Mouse (Mus musculus): Measurements from ENCODE around the gene Npm1.

The Npm1 gene
- long read RNA-seq, experiment 1, transcript Npm1-204 (10 exons, 1,157 nt), result minor isoform, 21 of 323 reads
- long read RNA-seq, experiment 1, transcript Npm1-201 (11 exons, 1,633 nt), result major isoform, 229 of 323 reads
- long read RNA-seq, experiment 1, partial matches to known transcripts, result 58 of 323 reads
- long read RNA-seq, experiment 1, other reads (novel, unspliced or antisense), result 15 of 323 reads
- long read RNA-seq, experiment 2, transcript Npm1-201 (11 exons, 1,633 nt), result major isoform, 235 of 429 reads
- long read RNA-seq, experiment 2, transcript Npm1-204 (10 exons, 1,157 nt), result minor isoform, 22 of 429 reads
- long read RNA-seq, experiment 2, partial matches to known transcripts, result 157 of 429 reads
- long read RNA-seq, experiment 2, other reads (novel, unspliced or antisense), result 14 of 429 reads

DNA sequence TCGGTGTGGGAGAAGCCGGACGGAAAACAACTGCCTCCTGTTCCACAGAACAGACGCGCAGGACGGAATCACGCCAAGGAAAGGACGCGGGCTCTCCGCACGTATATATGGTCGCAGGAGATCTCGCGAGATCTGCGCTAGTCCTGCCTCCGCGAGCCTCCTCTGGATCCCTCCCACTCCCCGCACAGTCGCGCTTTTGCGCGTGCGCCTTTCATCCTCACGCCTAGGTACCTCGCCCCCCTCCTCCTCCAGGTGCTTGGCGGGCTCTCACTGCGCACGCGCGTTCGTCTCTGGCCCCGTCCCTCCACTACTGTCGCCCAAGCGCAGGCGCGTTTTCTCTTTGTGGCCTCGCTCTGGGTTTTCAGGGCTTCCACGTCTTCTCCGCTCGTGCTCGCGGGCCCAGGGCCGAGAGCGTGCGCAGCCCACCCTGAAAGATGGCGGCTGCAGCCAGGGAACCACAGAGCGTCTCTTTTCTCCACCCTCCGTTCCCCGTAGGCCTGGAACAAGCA, at the start of gene Npm1:
Gene Npm1 (minus strand): TSS at position 209 of the 509 bp plus-strand sequence.
- intact Hi-C loops (cut with DNase I), result no loop called here

DNA sequence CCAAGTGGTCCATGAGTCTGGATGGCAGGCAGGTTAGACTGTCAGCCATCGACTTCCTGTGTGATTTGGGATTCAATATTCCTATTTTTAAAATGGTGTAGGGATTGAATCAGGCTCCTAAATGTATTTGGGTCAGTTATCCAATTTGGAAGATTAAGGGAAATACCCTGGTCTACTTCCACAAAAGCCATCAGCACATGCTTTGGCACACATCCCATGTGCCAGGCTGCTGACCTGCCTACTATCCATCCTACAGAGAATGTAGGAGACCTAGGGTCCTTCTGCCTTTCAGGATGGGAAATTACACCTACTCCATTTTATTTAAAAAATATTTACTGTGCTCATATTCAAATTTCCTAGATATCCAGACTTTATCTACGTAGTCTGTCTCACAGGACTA, 44.4 kb upstream of the Npm1 start:
- intact Hi-C loops (cut with DNase I), result no loop called here

DNA sequence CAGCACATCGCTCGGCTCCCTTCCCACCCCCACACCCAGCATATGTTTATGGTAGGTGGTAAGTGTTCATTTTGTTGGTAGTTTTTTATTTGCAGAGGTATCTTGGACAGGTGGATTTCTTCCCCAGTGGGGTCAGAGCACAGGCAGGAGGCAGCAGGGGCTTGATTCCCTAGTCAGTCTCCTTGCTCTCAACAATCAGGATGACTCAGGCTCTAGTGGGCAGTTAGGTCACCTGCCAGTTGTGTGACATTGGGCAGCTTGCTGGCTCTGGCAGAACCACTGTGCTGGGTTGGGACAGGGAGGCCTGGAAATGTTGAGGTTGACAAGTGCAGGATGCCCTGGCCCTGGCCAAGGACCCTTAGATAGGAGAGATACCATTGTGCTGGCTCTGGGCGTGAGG, 42.0 kb upstream of the Npm1 start:
- intact Hi-C loops (cut with DNase I), result no loop called here

DNA sequence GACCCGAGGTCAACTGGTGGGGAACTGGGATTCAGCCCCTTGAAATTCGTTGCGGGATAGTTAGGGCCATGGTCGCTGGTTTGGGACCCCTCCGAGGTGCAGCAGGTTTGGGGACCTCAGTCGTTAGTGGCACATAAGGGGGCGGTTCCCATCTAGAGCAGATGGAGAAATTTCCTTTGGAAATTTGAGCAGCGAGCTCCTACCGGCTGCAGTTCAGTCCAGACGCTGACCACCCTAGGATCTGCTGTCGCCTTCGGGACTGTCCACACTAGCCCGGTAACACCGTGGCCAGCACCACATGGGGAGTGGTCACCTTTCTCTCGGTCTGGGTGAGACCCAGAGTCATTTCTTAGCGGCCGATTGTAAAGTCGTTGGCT, 41.3 kb upstream of the Npm1 start:
- intact Hi-C loops (cut with DNase I), result no loop called here

DNA sequence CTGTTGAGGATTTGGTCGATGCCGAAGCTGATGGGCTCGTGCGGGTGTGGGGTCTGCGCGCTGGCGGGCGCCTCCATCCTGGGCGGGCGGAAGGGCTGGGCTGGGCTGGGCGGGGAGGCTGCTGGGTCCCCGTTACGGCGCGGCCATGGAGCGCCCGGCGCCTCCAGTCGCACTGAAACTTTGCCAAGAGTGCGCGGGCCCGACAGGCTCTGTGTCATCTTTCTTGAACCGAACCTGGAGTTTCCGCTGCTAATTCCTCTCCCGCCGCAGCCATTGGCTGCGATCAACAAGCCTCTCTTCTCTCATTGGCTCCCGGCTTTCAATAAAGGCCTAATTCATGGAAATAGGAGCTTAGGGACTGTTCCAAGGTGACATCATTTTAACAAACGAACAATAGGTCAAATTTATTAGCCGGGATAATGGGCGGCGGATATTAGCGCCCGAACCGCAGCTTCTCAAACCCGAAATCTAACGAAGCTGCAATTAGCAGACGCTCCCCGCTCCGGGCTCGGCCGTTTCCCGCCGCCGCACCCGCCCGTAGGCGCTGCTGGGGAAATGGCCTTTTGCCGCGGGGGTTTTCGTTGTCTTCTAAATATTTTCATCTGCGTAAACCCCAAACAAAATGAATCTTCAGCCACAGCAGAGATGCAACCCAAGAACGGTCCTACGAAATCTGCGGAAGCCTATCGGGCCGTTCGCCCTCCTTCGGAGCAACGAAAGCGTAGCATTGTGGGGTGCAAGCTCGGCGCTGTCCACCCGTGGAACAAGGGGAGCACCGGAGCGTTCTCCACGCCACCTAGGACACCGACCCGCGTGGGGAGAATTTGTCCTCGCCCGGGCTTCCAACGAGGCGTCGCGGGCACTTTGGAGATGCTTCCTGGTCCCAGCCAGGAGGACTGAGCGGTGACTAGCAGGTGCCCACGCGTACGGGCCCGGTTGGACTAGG, 40.6 kb upstream of the Npm1 start, which contains the start of gene Tlx3:
Gene Tlx3 (minus strand): TSS at position 207 of the 946 bp plus-strand sequence.
- intact Hi-C loops (cut with DNase I), result no loop called here

DNA sequence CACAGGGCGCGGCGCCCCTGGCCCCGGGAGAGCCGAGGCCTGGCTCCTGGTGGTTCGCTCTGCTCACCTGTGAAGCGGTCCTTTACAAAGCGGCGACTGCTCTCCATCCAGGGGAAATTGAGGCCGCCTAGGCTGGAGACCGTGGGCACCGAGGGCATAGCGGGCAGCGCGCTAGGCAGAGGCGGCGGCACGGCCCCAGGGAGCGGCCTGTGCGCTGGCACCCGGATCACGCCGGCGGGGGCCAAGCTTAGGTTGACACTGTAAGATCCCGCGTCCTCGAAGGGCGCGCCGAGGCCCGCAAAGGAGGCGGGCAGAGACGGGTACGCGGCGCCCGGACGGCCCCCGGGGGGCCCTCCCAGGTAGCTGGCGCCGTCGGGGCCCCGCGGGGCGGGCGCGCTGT, 40.0 kb upstream of the Npm1 start:
- intact Hi-C loops (cut with DNase I), result no loop called here

DNA sequence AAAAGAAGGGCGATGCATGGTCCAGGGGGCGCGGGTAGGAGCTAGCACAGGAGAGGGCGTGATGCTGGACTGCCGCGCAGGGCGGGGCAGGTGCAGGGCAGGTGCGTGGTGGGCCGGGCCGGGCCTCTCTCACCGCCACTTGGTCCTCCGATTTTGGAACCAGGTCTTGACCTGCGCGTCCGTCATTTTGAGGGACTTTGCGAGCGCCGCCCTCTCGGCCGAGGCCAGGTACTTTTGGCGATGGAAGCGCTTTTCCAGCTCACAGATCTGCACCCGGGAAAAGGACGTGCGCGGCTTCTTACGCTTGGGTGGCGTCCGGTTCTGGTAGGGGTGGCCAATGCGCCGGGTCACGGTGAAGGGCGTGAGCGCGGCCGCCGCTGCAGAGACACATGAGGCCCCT, 39.3 kb upstream of the Npm1 start:
- intact Hi-C loops (cut with DNase I), result no loop called here

DNA sequence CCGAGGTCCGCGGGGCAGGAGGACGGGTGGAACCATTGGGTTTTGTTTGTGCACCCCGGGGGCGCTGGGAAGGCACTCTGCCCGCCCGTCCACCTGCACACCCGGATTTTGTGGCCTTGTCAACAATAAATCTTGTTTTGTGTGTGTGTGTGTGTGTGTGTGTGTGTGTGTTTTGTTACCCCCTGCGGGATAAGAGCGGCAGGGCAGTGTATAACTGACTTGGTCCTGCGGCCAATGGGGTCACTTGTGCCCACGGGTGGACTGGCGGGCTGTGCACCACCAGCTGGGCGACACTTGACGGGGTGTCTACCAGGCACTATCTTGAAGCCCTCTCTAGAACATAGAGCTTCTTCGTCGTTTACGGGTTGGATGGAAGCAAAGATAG, 38.6 kb upstream of the Npm1 start:
- intact Hi-C loops (cut with DNase I), result no loop called here

DNA sequence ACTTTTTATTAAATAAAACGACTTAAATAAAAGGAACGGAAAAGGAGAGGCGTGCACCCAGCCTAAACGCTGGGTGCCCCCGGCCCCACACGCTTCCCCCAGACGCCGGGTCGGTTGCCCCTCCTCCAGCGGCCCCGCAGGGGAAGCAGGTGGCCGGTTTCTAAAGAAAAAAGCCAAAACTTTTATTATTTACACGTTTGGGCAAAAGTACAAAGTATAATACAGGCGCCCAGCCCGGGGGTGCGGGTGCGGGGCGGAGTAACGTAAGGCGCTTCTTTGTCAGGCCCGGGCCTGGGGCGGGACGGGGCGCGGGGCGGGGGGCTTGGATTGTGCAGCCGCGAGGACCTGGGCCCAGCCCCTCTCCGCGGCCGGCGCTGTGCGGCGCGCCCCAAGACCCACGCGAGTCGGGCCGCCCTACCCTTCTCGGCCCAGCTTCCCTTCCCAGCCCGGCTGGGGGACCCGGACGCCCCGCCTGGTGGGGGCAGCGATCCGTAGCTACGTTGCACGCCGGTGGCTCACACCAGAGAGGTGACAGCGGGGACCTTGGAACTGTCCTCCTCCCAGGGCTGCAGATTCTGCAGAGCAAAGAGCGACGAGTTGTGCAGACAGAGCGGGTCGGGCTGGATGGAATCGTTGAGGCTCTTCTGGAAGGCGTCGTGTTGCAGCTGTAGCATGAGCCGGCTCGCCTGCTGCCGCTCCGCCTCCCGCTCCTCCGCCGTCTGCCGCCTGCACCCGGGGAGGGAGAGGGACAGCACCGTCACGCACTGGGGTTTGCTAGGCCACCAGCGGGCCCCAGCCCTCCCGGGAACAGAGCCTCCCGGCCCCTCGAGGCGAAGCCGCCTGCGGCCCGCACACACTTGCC, 38.0 kb upstream of the Npm1 start:
- intact Hi-C loops (cut with DNase I), result no loop called here

DNA sequence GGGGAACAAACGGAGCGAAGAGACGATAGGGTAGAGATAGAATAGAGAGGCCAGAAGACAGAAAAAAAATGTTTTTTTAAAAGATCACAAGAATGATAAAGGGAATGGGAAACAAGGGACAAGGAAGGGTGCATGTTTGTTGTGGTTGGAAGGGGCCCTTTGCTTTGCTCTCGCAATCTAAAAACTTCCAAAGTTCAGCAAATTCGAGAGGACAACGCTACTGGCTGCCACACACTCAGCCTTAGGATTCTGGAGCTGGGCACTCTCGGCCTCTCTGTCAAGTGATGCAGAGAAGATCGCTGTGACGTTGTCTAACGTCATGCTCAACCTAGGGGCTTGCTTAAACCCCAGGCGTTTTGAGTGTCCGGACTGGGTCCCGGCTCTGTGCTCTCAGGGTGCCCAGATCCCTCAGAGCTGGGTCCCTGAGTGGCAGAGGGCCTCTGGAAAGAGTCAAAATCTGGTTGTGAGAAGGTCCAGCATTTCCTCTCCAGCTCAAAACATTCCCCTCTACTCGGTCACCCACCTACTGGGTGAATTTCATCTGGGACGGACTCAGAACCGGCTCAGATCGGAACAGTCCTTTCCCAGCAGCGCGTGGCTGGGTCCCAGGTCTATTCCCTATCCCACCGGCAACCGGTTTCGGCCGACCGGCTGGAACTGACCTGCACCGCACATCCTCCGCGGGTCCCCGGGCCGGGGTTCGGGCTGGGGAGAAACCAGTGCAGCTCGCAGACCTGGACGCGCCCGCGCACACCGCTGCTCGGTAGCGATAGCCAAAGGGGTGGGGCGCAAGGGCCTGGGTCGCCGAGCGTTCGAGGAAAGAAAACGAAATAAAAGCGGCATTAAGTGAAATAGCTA, 37.1 kb upstream of the Npm1 start:
- intact Hi-C loops (cut with DNase I), result no loop called here

DNA sequence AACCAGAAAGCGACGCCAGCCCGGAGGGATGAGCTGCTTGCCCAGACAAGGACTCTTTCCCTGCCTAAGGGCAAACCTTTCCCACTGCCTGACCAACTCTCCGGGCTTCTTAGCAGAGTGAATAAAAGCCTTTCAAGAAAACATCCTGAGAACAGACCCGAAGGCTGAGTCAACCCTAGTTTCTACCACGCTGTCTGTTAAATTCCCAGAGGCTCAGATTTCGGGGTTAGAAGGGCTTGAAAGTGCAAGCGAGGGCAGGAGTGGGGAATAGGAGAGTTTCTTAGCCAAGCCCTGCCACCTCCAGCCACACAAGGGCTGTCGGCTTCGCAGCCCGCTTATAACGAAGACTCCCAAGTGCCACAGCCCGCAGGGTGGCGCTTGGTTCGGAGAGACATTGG, 36.1 kb upstream of the Npm1 start:
- intact Hi-C loops (cut with DNase I), result no loop called here

DNA sequence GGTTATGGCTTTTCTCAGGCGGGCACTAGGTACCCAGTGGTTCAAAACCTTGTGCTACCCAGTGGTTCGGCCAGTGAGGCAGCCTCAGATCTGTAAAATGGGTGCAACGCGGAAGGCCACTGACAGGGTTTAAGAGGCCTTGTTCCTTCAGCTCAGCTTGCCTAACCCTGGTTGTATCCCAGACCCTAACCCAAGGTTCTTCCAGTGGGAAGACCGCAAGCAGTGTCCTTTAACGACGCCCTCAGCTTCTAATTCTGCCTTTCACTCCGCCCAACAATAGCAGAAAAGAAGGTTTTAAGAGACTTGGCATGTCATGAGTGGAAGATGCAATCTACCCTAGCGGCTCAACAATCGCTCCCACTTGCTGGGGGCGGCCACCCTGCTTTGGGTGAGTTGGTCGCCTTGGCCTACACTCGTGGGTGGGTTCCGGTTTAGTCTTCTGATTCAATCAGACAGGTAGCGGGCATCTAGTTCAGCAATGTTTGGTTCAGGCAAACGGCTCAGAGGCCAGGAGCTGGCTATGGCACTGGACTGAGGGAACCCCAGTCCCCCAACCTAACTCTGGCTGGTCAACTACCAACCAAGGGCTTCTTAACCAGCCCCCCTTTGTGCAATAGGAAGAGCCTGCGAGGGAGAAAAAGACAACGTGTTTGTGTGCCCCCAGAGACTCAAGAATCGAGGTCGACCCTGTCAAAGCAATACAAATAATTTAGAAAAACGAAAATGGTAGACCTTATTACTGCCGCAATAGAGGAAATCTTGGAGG, 35.5 kb upstream of the Npm1 start:
- intact Hi-C loops (cut with DNase I), result no loop called here

DNA sequence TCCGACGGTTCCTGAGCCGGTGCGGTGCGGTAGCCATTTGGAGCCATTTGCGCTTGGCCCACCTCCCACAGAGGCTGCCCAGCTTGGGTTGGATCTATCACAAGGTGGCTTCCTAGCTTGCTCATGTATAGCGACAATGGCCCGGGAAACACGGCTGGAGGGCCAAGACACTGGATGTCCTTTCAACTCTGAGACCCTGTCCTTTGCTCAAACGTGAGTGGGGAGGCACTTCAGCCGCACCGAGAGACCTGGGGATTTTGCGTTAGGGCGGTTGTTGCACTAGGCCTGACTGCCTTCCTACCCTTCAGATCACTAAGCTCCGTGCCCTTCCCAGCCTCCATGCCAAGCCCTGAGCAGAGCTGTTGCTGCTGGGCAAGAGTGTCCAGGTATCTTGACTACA, 34.7 kb upstream of the Npm1 start:
- intact Hi-C loops (cut with DNase I), result no loop called here

DNA sequence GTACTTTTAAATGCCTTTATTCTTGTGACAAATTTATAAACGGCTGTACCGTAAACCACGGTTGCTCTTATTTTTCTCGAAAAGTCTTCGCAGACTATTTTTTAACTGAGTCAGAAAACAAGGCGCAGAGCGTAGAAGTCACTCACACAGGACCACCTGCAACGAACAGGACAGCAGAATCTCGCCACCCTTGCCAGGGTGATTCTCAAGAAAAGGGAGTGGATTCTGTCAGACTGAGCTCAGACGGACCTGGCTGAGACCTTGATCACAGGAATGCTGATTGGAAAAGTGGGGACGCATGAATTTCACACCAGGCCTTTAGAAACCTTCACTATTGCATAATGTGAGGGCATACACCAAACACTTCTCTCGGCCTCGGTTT, 34.1 kb upstream of the Npm1 start:
- intact Hi-C loops (cut with DNase I), result no loop called here

DNA sequence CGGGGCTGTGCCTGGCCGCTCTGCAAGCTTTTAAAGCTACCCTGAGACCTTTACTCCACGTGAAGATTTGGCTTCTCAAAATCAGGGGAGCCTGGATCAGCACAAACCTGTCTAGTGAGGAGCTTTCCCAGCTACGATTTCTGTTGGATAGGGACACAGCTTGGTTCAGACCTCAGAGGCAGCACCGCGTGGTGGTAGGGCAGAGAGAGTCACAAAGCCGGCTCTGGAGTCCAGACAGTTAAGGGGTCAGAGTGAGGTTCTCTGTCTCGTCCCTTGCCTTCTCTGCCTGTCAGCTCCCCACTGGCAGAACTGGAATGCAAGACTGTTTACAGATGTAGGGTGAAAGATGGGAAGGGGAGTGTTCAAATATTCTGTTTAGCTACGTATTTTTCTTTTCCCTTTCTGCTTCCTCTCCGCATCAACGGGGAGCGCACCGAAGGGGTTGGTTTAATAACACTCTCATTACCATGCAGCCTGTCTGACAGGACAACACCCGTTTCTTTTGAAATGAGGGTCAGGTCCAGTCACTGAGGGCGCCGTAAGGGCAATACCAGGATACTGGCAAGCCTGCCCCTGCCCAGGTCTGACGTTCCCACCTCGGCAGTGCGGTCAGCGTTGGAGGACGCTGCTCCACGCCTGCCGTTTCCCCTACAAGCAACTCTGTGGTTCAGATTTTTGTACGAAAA, 33.6 kb upstream of the Npm1 start:
- intact Hi-C loops (cut with DNase I), result no loop called here

DNA sequence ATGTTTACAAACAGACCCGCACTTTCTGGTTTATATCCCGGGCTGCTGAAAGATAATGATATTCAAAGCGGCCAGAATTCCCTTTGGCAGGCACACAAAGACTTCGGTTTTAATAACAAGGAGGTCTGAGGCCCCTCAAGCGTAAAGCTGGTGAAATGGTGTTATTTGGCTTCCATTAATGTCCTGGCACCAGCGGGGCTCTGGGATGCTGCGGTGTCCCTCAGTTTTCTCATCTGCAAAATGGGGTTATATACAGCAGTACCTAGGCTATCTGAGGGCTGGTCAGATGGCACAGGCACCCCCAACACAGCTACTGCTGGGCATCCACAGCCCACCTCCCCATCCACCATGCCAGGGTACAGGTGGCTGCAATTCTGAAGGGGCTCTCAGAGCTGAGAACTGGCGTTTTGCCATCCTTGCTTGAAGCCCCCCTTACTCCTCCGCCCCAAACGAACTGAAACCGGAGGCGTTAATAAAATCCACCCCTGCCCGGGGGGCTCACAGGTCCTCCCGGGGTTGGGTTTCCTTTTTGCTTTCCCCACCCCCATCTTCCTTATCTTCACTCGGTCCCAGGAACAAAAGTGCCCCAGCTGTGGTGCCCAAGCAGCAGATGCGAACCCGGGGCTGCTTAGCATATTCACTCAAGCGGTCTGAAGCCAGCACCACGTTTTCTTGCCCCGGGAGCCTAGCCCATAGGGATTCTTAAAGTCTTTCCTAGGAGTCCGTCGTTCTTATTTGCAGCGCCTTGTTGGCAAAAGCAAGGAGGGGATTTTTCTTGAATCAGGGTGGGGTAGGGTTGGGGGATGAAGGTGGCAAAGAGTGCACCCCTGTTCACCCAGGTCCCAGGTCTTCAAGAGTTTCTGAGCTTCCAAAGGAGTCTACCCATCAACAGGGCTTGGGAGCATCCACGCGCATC, 32.8 kb upstream of the Npm1 start:
- intact Hi-C loops (cut with DNase I), result no loop called here

DNA sequence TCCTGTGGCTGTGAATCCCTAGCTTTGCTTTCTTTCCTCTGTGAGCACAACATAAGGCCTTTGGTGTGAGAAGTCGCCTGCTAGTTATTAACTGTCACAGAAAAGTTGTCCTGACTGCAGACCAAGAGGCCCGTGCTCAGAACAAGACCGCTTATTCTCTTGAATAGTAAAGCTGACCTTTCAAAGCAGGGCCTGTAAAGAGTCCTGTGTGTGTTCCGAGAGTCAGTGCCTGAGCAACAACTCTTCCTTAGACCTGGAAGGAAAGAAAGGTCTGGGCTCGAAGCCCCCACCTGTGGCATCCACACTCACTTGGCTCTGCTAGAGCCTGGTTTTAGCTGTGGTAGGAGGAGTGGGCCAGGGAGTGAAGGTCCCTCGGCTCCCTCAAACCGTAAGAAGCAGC, 32.1 kb upstream of the Npm1 start:
- intact Hi-C loops (cut with DNase I), result no loop called here

DNA sequence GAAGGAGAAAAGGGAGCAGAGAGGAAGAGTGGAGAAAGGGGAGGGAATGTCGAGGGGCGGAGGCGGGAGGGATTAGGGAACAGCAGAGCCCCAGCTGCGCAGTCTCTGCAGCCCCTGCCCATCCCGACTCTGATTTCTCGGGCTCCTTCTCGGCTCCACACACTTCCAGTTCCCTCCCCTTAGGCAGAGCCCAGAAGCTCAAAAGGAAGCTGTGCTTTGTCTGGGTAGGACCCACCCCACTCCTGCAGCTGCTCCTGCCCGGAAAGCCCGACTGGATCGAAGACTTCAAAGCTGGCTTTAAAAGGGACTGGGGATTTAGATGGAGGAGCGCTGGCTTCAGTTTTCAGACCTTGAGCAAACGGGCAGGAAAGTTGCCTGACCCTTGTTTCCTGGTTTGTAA, 30.7 kb upstream of the Npm1 start:
- intact Hi-C loops (cut with DNase I), result no loop called here
